Mouse (Mus musculus) hindbrain, embryonic 16.5 days (tissue): ENCODE data around the gene Rnf34. TPM values are rescaled to one million over a fixed set of nuclear protein-coding genes. Genes with fewer than 3 reads are reported as not detected.
A peak's percentile ranks its signal among the peaks of the same experiment; 100 is the strongest.

ENCODE experiments used
- ATAC-seq: fragments of 200-750 bp; cut with Nextera tagmentation; 2 replicates; pipeline ENCODE4 v1.8.0; 2017; ENCODE audit warnings: moderate TSS enrichment, moderate library complexity
- H3K27ac ChIP-seq: fragments of 300-500 bp; sonication (generic); 2 replicates; pipeline ENCODE4 v1.5.1; 2014; ENCODE audit warnings: low read depth, mild to moderate bottlenecking, control low read depth, low read length, moderate library complexity
- H3K27me3 ChIP-seq: fragments of 300-500 bp; sonication (generic); replicated peaks from 2 replicates; pipeline ENCODE4 v1.6.1; 2014; ENCODE audit warnings: low read length; ENCODE audit not compliant: control insufficient read depth, insufficient read depth
- H3K36me3 ChIP-seq: fragments of 300-500 bp; sonication (generic); 2 replicates; pipeline ENCODE4 v1.6.1; 2014; ENCODE audit warnings: mild to moderate bottlenecking, low read length, moderate library complexity, mixed read lengths; ENCODE audit not compliant: control insufficient read depth, insufficient read depth
- H3K4me1 ChIP-seq: fragments of 300-500 bp; sonication (generic); 2 replicates; pipeline ENCODE4 v1.6.1; 2014; ENCODE audit warnings: low read depth, low read length; ENCODE audit not compliant: control insufficient read depth, insufficient read depth
- H3K4me2 ChIP-seq: fragments of 300-500 bp; sonication (generic); 2 replicates; pipeline ENCODE4 v1.6.1; 2014; ENCODE audit warnings: mild to moderate bottlenecking, low read length, control low read depth, moderate library complexity
- H3K4me3 ChIP-seq: fragments of 300-500 bp; sonication (generic); 2 replicates; pipeline ENCODE4 v1.5.1; 2014; ENCODE audit warnings: mild to moderate bottlenecking, low read length, control low read depth, moderate library complexity
- H3K9ac ChIP-seq: fragments of 300-500 bp; sonication (generic); 2 replicates; pipeline ENCODE4 v1.6.1; 2014; ENCODE audit warnings: low read depth, mild to moderate bottlenecking, control low read depth, low read length, moderate library complexity
- H3K9me3 ChIP-seq: fragments of 300-500 bp; sonication (generic); 2 replicates; pipeline ENCODE4 v1.6.1; 2014; ENCODE audit warnings: mild to moderate bottlenecking, low read length, moderate library complexity; ENCODE audit not compliant: control insufficient read depth
- WGBS: fragments of 180-500 bp; shearing (Covaris S2); extraction: QIAGEN DNeasy Blood & Tissue Kit; methylation state at CpG from one replicate; pipeline ENCODE4 v1.1.7; 2014; 5-methylcytosine and 5-hydroxymethylcytosine counted together
- polyA plus RNA-seq: library from polyadenylated mRNA; unstranded; fragments of >200 nt; fragmentation: Nextera tagmentation; extraction: Ambion mirVana; gene quantifications from 2 replicates; pipeline ENCODE4 v1.2.1, GENCODE M21; 2015

Rnf34 gene
- polyA plus RNA-seq, 1 experiment from 2014 or later: 52.2 TPM

- Histone ChIP-seq H3K4me1 (peaks cover 11% of the 10 kb centered on the region), H3K4me3 (peak overlapping the region; percentile 89), H3K9ac (peak overlapping the region; percentile 92), H3K36me3 (no peaks in the 10 kb centered on the region), H3K9me3 (no peaks in the 10 kb centered on the region), H3K27ac (peak overlapping the region; percentile 91), H3K4me2 (peak overlapping the region; percentile 66), H3K27me3 (no peaks in the 10 kb centered on the region)
- ATAC-seq: peak; percentile 83
- WGBS: under 1% methylated on average over 32 of the region's 38 CpGs
Measured at GRCm38 (mm10) chr5:122850319-122851002, 613 bp downstream of the Rnf34 start.

DNA sequence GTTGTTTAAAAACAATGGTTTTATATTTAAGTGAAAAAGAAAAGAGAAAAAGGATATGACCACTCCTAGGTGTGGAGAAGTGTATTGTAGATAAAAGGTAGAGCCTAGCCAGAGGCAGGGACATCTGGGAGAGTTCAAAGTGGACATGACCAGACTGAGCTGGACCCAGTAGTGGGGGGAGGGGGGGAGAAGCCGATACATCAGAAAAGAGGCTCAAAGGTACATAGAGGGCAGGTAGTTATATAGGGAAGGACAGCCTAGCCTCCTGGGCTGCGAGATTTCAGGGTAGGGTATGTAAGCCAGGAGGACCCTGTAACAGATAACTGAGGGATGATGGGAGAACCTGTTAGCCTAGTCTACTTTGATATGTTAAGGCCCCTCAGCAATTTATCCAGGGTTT, 2.8 kb downstream of the Rnf34 start:
- ATAC-seq: no peak
- H3K9me3 ChIP-seq: no peaks in the 10 kb centered on the region
- H3K4me1 ChIP-seq: peaks cover 11% of the 10 kb centered on the region
- no peaks in the 10 kb centered on the region for H3K36me3 ChIP-seq
- WGBS: 85% methylated on average over 2 of the region's 2 CpGs
- H3K9ac ChIP-seq: no peak overlapping the region
- H3K4me3 ChIP-seq: no peak overlapping the region
- H3K4me2 ChIP-seq: no peak overlapping the region
- H3K27ac ChIP-seq: no peak overlapping the region
- H3K27me3 ChIP-seq: no peaks in the 10 kb centered on the region

- H3K4me2 ChIP-seq: no peak overlapping the region
- H3K4me3 ChIP-seq: no peak overlapping the region
- no peak for ATAC-seq
- no peaks in the 10 kb centered on the region for H3K27me3 ChIP-seq
- peaks cover 7% of the 10 kb centered on the region for H3K4me1 ChIP-seq
- 80% methylated on average over 3 of the region's 3 CpGs for WGBS
- no peak overlapping the region for H3K9ac ChIP-seq
- H3K27ac ChIP-seq: no peak overlapping the region
- H3K9me3 ChIP-seq: no peaks in the 10 kb centered on the region
- H3K36me3 ChIP-seq: no peaks in the 10 kb centered on the region
Measured at GRCm38 (mm10) chr5:122855858-122856257, 6.0 kb downstream of the Rnf34 start.

- peaks cover 19% of the 10 kb centered on the region for H3K36me3 ChIP-seq
- no peak overlapping the region for H3K4me3 ChIP-seq
- no peak for ATAC-seq
Measured at GRCm38 (mm10) chr5:122863053-122863452, 13.2 kb downstream of the Rnf34 start.

DNA sequence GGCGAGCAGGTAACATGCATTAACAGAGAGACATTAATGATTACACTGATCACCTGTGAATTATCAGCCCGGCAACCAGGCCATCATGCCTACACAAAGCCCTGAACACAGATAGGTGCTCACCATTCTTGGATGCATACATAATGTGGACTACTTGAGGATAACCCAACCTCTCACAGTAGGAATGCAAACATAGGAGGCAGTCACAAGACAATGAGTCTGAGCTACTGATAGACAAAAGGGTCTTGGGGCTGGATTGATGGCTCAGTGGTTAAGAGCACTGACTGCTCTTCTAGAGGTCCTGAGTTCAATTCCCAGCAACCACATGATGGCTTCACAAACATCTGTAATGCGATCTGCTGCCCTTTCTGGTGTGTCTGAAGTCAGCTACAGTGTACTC, 22.8 kb downstream of the Rnf34 start:
- H3K36me3 ChIP-seq: peaks cover 14% of the 10 kb centered on the region
- H3K27ac ChIP-seq: no peak overlapping the region
- no peaks in the 10 kb centered on the region for H3K27me3 ChIP-seq
- H3K9me3 ChIP-seq: no peaks in the 10 kb centered on the region
- H3K9ac ChIP-seq: no peak overlapping the region
- no peaks in the 10 kb centered on the region for H3K4me1 ChIP-seq
- ATAC-seq: no peak
- H3K4me2 ChIP-seq: no peak overlapping the region
- WGBS: 87% methylated on average over 3 of the region's 3 CpGs
- H3K4me3 ChIP-seq: no peak overlapping the region

More at GRCm38 (mm10) chr5:122863053-122863452, 13.2 kb downstream of the Rnf34 start:
- 92% methylated on average over 2 of the region's 2 CpGs for WGBS
- no peak overlapping the region for H3K27ac ChIP-seq
- no peak overlapping the region for H3K9ac ChIP-seq
- no peaks in the 10 kb centered on the region for H3K27me3 ChIP-seq
- no peak overlapping the region for H3K4me2 ChIP-seq
- no peaks in the 10 kb centered on the region for H3K9me3 ChIP-seq
- H3K4me1 ChIP-seq: no peaks in the 10 kb centered on the region

- Histone ChIP-seq H3K27ac (no peak overlapping the region), H3K36me3 (peaks cover 13% of the 10 kb centered on the region), H3K27me3 (no peaks in the 10 kb centered on the region), H3K9me3 (no peaks in the 10 kb centered on the region), H3K4me1 (no peaks in the 10 kb centered on the region), H3K9ac (no peak overlapping the region), H3K4me3 (no peak overlapping the region), H3K4me2 (no peak overlapping the region)
- 86% methylated on average over 2 of the region's 2 CpGs for WGBS
- ATAC-seq: no peak
Measured at GRCm38 (mm10) chr5:122873573-122873972, 23.7 kb downstream of the Rnf34 start.

DNA sequence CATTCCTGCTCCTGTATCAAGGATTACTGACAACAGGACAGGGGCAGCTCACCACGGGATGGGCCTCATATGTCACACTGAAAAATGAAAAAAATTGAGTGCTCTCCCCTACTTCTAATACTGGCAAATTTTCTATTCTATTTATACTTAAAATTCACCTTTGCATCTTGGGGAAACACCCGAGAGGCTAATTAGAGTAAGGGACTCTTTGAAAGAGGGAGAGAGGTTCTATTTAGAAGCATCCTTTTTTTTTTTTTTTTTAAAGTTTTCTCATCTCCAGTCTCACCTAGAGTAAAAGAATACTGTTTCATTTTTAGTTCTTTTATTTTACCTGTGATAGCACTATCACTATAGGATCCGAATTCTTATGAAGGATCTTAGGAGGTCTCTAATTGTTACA, 24.5 kb downstream of the Rnf34 start:
- no peak overlapping the region for H3K27ac ChIP-seq
- H3K36me3 ChIP-seq: peaks cover 12% of the 10 kb centered on the region
- no peaks in the 10 kb centered on the region for H3K4me1 ChIP-seq
- H3K9me3 ChIP-seq: no peaks in the 10 kb centered on the region
- no peaks in the 10 kb centered on the region for H3K27me3 ChIP-seq
- H3K4me2 ChIP-seq: no peak overlapping the region
- H3K9ac ChIP-seq: no peak overlapping the region
- ATAC-seq: no peak
- no peak overlapping the region for H3K4me3 ChIP-seq
- 90% methylated on average over 3 of the region's 3 CpGs for WGBS

- ATAC-seq: no peak
- peaks cover 19% of the 10 kb centered on the region for H3K36me3 ChIP-seq
Measured at GRCm38 (mm10) chr5:122876671-122877070, 26.8 kb downstream of the Rnf34 start.

DNA sequence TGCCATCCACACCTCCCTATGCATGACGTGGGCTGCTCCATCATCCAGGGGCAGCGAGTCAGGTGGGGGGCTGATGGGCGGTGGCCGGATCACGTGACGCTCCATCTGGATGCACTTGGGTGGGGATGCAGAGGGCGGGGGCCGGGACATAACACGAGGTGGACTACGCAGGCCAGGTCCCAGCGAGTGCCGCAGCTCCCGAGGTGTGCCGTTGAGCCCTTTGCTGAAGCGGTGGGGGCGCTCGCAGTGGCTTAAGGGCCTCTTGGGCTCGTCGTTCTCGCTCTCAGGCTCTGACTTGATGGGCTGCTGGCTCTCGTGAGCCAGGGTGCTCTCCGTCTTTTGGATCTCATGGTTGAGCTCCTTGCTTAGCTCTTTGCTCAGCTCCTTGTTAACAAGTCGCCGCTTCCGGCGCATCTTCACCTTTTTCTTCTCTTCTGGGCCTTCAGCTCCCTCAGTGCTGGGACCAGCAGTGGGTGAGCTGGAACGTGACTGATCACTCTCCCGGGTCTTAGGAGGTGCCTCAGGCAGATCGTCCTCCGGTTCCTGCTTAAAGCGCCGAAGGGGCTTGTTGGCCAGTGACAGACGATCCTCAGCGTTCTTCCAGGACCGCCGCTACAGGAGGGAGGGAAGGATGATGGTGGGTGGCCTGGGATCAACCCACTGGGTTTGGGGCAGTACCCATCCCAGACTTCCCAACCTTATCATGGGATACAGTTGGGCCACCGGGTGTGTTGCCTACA, 30.6 kb downstream of the Rnf34 start:
- Histone ChIP-seq H3K9me3 (no peaks in the 10 kb centered on the region), H3K9ac (no peak overlapping the region), H3K27me3 (no peaks in the 10 kb centered on the region), H3K4me2 (no peak overlapping the region), H3K4me1 (no peaks in the 10 kb centered on the region), H3K4me3 (no peak overlapping the region), H3K36me3 (peaks cover 16% of the 10 kb centered on the region), H3K27ac (no peak overlapping the region)
- ATAC-seq: peak; percentile 25; the same call in 1 of the 2 replicates
- 96% methylated on average over 37 of the region's 37 CpGs for WGBS

More at GRCm38 (mm10) chr5:122876671-122877070, 26.8 kb downstream of the Rnf34 start:
- Histone ChIP-seq H3K27me3 (no peaks in the 10 kb centered on the region), H3K9ac (no peak overlapping the region), H3K9me3 (no peaks in the 10 kb centered on the region), H3K27ac (no peak overlapping the region), H3K4me3 (no peak overlapping the region), H3K4me2 (no peak overlapping the region), H3K4me1 (no peaks in the 10 kb centered on the region)
- 77% methylated on average over 3 of the region's 3 CpGs for WGBS
